Mouse (Mus musculus) granulocyte monocyte progenitor cell, adult 5-6 weeks (primary cell): Measurements from ENCODE around the gene Gm12248. TPM values are rescaled to one million over a fixed set of nuclear protein-coding genes. Genes with fewer than 3 reads are reported as not detected.

ENCODE experiments used
- total RNA-seq, 2 experiments: library from RNA; stranded (forward) in 1 of 2; stranded (reverse) in 1 of 2; fragments of 200-712, 200-1000 nt in 1 of 2; fragments of >200 nt in 1 of 2; fragmentation: Nextera tagmentation in 1 of 2; gene quantifications; 2 replicates each; pipeline ENCODE4 v1.2.3; 2014 to 2017

Gm12248 gene
- total RNA-seq, 2 experiments from 2014 or later: 0.21 TPM; not detected in 1

Other genes with a start within 250 kb of the Gm12248 start
- gene Larp1, start 84.1 kb downstream of the Gm12248 start, total RNA-seq (2014; fragmentation: Nextera tagmentation): 140 and 152 TPM in 2 replicates
- 57.4 and 70.4 TPM in 2 replicates for gene Larp1, start 84.1 kb downstream of the Gm12248 start, total RNA-seq (2017)
- 79.5 and 85.5 TPM in 2 replicates for gene Cnot8, start 11.0 kb upstream of the Gm12248 start, total RNA-seq (2014; fragmentation: Nextera tagmentation)
- 117 and 126 TPM in 2 replicates for gene Cnot8, start 11.0 kb upstream of the Gm12248 start, total RNA-seq (2017)
- gene Gemin5, start 75.4 kb upstream of the Gm12248 start, total RNA-seq (2014; fragmentation: Nextera tagmentation): 23.7 and 26.5 TPM in 2 replicates
- gene Gemin5, start 75.4 kb upstream of the Gm12248 start, total RNA-seq (2017): 29.6 and 31.4 TPM in 2 replicates
- 77.4 and 92.5 TPM in 2 replicates for gene Mrpl22, start 78.5 kb upstream of the Gm12248 start, total RNA-seq (2014; fragmentation: Nextera tagmentation)
- gene Mrpl22, start 78.5 kb upstream of the Gm12248 start, total RNA-seq (2017): 58.4 and 65.0 TPM in 2 replicates
- 8.5 and 9.6 TPM in 2 replicates for gene Igtp, start 106.4 kb upstream of the Gm12248 start, total RNA-seq (2014; fragmentation: Nextera tagmentation)
- 8.7 and 11.8 TPM in 2 replicates for gene Igtp, start 106.4 kb upstream of the Gm12248 start, total RNA-seq (2017)
- gene Irgm2, start 106.5 kb upstream of the Gm12248 start, total RNA-seq (2014; fragmentation: Nextera tagmentation): 5.2 and 5.4 TPM in 2 replicates
- gene Irgm2, start 106.5 kb upstream of the Gm12248 start, total RNA-seq (2017): 4.2 and 6.3 TPM in 2 replicates
- 2.2 TPM in 1 of 2 replicates, not detected in the other for gene 4930438A08Rik, start 181.7 kb upstream of the Gm12248 start, total RNA-seq (2014; fragmentation: Nextera tagmentation)
- 2.8 and 4.7 TPM in 2 replicates for gene 4930438A08Rik, start 181.7 kb upstream of the Gm12248 start, total RNA-seq (2017)
- 35.3 and 35.8 TPM in 2 replicates for gene Zfp692, start 213.9 kb upstream of the Gm12248 start, total RNA-seq (2014; fragmentation: Nextera tagmentation)
- 22.7 and 27.7 TPM in 2 replicates for gene Zfp692, start 213.9 kb upstream of the Gm12248 start, total RNA-seq (2017)
- gene Zfp672, start 237.2 kb upstream of the Gm12248 start, total RNA-seq (2014; fragmentation: Nextera tagmentation): 10.9 and 19.5 TPM in 2 replicates
- 22.6 and 26.4 TPM in 2 replicates for gene Zfp672, start 237.2 kb upstream of the Gm12248 start, total RNA-seq (2017)
- 4.5 and 10.7 TPM in 2 replicates for gene Sh3bp5l, start 237.6 kb upstream of the Gm12248 start, total RNA-seq (2014; fragmentation: Nextera tagmentation)
- gene Sh3bp5l, start 237.6 kb upstream of the Gm12248 start, total RNA-seq (2017): 10.3 and 17.8 TPM in 2 replicates